Mouse (Mus musculus): Measurements from ENCODE around the gene Setd4. TPM values are rescaled to one million over a fixed set of nuclear protein-coding genes. Genes with fewer than 3 reads are reported as not detected.

Setd4 gene
- polyA plus RNA-seq (2017; shearing (Covaris generic)), result 41.7 TPM

DNA sequence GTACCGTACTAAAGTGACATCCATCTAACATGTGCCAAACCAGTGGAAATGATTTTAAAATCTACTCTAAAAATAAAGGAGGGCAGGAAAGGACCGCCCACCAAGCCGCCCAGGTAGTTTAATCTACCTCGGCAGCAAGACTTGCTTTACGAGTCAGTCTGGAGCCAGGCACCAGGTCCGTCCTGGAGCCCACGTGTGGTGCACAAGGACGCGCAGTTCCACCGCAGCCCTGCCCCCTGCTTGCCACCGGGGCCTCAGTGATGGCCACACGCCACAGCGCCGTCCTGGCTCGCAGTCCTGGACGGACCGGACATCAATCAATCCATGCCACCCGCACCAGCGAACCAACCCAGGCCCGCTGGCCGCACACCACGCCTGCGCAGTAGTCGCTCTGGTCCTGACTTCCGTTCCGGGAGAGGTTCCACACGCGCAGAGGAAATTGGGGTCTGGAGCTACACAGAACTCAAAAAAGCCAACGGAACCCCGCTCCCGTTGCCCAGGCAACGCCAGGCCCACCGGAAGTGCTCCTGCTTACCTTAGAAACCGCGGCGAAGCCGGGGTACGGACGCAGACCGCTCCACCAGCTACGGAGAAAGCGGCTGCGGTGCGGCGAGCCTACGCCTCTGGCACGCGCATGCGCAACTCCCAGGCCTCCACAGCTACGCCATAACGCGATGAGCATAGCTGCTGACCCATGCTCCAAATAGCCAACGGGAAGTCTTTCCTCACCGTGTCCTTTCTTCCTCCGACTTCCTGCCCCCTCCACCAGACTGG is at the start of gene Setd4:
TSS of gene Setd4 (minus strand) at position 625 of the 774 bp plus-strand sequence.

DNA sequence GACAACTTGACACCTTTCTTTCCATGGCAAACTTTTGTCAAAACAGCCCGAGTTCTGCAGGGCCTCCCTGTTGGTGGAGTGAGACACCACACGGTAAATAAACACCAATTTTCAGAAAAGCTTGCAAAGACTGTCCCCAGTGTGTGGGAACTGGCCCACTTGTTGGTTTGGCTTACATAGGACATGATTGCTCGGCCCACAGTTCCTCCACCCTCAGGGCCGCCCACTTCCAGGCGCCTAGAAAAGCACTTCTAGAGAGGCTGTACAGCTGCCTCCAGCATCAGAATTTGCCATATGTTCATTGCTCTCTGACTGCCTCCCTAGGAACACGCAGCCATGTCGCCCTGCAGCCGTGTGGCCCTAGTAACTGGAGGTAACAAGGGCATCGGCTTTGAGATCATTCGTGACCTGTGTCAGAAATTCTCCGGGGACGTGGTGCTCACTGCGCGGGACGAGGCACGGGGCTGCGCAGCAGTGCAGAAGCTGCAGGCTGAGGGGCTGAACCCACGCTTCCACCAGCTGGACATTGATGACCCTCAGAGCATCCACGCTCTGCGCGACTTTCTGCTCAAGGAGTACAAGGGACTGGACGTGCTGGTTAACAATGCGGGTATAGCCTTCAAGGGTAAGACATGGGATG is 24.0 kb upstream of the Setd4 start, which contains the start of gene Gm5678:
TSS of gene Gm5678 (plus strand) at position 337 of the 640 bp plus-strand sequence.

DNA sequence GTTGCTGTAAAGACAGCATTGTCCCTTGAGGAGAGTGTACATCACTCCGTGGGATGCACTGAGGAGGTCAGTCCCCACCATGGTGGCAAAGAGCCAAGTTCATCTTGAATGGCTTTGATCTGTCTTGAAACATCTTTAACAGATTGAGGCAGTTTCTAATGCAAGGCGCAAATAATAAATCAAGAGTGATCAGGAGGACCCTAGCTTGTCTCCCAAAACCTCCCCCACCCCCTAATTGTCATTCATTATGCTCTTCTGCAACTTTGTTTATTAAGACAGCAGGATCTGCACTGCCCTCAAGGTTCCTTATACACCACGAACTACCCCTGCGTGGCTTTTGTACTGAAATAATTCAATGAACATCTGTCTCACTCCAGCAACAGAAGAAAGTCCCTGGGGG is 1.7 kb upstream of the Setd4 start, which contains the start of gene Cbr1:
TSS of gene Cbr1 (plus strand) at position 301 of the 400 bp plus-strand sequence.

Other genes with a start within 250 kb of the Setd4 start
- 65.7 TPM for gene Cbr1, start 1.8 kb upstream of the Setd4 start, polyA plus RNA-seq (2017; shearing (Covaris generic))
- not detected for gene Gm5678, start 24.0 kb upstream of the Setd4 start, polyA plus RNA-seq (2017; shearing (Covaris generic))
- not detected for gene Cbr3, start 79.2 kb upstream of the Setd4 start, polyA plus RNA-seq (2017; shearing (Covaris generic))
- gene Dop1b, start 107.8 kb upstream of the Setd4 start, polyA plus RNA-seq (2017; shearing (Covaris generic)), result 35.8 TPM
- 102 TPM for gene Morc3, start 228.1 kb upstream of the Setd4 start, polyA plus RNA-seq (2017; shearing (Covaris generic))

All from CD4-positive, CD25-positive, alpha-beta regulatory T cell (primary cell).